Mouse (Mus musculus): Measurements from ENCODE around the gene Pkig. TPM values are rescaled to one million over a fixed set of nuclear protein-coding genes. Genes with fewer than 3 reads are reported as not detected.

Pkig gene
- total and polyA plus RNA-seq, 2 experiments from 2014 or later, result 90.5 to 161 TPM

DNA sequence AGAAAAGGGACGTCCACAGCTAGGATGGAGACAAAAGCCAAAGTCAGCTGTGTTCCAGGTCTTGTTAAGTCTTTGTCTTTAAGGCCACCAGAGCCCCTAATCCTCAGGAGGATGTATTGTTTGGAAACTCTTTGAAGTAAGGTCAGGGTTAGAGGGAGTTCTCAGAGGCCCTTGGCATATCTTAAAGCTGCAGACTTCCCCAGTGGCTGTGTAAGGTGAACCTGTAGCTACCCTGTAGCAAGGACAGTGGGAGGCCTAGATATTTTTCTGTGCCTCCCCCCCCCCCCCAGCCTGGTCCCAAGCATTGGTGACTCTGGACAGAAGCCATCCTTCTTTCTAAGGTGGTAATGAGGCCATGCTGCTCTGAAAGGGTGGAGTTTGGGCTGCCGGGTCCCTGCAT, 38.6 kb downstream of the Pkig start:
- TF ChIP-seq CTCF (IDR thresholded peaks at IDR 0.05), result no peak
- H3K4me2 ChIP-seq (ENCODE audit: low read depth, low read length, poor library complexity, severe bottlenecking), result no peak overlapping the region
- DNase-seq (ENCODE audit: low spot score), result no peak
- H3K4me3 ChIP-seq (ENCODE audit: low read depth, low read length), result no peak overlapping the region
- 38% methylated on average over 2 of the region's 2 CpGs for WGBS
- H3K9ac ChIP-seq (replicated peaks; ENCODE audit: low read length, poor library complexity, severe bottlenecking), result no peak overlapping the region
- no peaks in the 10 kb centered on the region for H3K27me3 ChIP-seq (ENCODE audit: insufficient read depth, low read length)
- H3K9me3 ChIP-seq (ENCODE audit: low read length), result no peaks in the 10 kb centered on the region
- H3K4me1 ChIP-seq (ENCODE audit: insufficient read depth, low read length), result no peaks in the 10 kb centered on the region
- ATAC-seq (ENCODE audit: low FRiP score), result no peak
- H3K27ac ChIP-seq (ENCODE audit: low read depth, low read length), result no peak overlapping the region
- H3K36me3 ChIP-seq (ENCODE audit: insufficient read depth, low read length), result no peaks in the 10 kb centered on the region

DNA sequence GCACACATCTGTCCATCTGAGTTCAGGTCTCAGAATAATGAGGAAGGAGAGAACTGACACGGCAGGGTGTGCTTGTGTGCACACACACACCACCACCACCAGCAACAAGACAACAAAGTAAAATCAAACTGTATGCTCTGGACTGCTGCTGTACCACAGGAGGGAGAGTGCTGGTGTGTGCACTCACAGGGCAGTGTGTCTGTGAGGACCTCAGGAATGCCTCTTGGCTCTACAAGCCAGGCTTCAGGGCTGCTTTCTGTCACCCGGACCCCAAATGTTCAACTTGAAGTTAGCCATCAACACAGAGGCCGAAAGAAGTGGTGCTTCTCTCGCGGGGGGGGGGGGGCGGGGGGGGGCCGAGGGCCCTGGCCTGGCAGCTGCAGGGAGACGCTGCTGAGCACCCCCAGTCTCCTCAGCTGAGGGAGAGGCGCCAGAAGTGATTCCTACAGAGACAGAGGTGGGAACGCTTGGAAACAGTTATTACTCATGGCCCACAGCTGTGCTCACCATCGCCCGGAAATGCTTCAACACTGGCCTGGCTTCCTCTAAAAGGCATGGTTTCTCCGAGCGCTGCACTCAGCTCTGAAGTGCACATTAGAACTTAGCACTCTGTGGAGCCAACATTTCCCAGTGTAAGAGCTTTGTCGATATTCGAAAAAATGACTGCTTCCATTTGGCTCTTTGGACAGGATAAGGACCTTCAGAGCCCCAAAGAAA, 39.7 kb downstream of the Pkig start:
- H3K27me3 ChIP-seq (ENCODE audit: insufficient read depth, low read length), result no peaks in the 10 kb centered on the region
- no peak for TF ChIP-seq CTCF (IDR thresholded peaks at IDR 0.05)
- H3K4me3 ChIP-seq (ENCODE audit: low read depth, low read length), result no peak overlapping the region
- H3K9me3 ChIP-seq (ENCODE audit: low read length), result no peaks in the 10 kb centered on the region
- WGBS, result 61% methylated on average over 12 of the region's 16 CpGs
- no peak for ATAC-seq (ENCODE audit: low FRiP score)
- no peaks in the 10 kb centered on the region for H3K4me1 ChIP-seq (ENCODE audit: insufficient read depth, low read length)
- no peaks in the 10 kb centered on the region for H3K36me3 ChIP-seq (ENCODE audit: insufficient read depth, low read length)
- no peak overlapping the region for H3K4me2 ChIP-seq (ENCODE audit: low read depth, low read length, poor library complexity, severe bottlenecking)
- no peak overlapping the region for H3K9ac ChIP-seq (replicated peaks; ENCODE audit: low read length, poor library complexity, severe bottlenecking)
- H3K27ac ChIP-seq (ENCODE audit: low read depth, low read length), result no peak overlapping the region
- no peak for DNase-seq (ENCODE audit: low spot score)

DNA sequence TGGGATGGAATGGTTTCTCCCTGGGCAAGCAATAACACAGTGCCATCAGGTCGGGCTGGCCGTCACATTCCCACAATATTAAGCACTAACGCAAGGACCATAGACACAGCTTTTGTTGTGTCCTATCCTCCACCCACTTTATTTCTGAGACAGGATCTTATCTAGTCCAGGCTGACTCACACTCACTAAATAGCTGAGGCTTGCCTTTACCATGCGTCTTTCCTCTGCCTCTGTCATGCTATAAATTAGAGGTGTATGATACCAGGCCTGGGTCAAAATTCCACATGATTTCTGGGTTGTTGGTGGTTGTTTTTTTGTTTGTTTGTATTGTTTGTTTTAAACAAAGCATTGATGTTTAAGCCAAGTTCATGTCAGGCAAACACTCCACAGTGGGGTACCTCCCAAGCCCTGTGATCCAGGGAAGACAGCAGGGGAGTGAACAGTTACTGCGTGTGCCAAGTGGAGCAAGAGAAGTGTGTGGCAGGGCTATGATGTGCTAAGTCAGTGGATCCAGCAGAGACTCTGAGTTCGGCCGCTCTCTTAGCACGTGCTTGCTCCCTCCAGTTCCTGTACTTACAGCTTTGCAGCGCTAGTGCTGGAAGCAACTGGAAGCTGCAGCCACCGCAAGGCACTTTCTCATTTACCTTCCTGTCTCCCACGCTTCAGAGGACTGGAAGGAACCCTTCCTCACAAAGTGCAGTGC, 41.0 kb downstream of the Pkig start:
- DNase-seq (ENCODE audit: low spot score), result peak; percentile 36
- Histone ChIP-seq H3K4me2 (ENCODE audit: low read depth, low read length, poor library complexity, severe bottlenecking) (no peak overlapping the region), H3K27ac (ENCODE audit: low read depth, low read length) (no peak overlapping the region), H3K4me1 (ENCODE audit: insufficient read depth, low read length) (no peaks in the 10 kb centered on the region), H3K4me3 (ENCODE audit: low read depth, low read length) (no peak overlapping the region), H3K9ac (replicated peaks; ENCODE audit: low read length, poor library complexity, severe bottlenecking) (no peak overlapping the region), H3K36me3 (ENCODE audit: insufficient read depth, low read length) (no peaks in the 10 kb centered on the region), H3K27me3 (ENCODE audit: insufficient read depth, low read length) (no peaks in the 10 kb centered on the region), H3K9me3 (ENCODE audit: low read length) (no peaks in the 10 kb centered on the region)
- TF ChIP-seq CTCF (IDR thresholded peaks at IDR 0.05), result no peak
- 80% methylated on average over 11 of the region's 11 CpGs for WGBS
- ATAC-seq (ENCODE audit: low FRiP score), result no peak

DNA sequence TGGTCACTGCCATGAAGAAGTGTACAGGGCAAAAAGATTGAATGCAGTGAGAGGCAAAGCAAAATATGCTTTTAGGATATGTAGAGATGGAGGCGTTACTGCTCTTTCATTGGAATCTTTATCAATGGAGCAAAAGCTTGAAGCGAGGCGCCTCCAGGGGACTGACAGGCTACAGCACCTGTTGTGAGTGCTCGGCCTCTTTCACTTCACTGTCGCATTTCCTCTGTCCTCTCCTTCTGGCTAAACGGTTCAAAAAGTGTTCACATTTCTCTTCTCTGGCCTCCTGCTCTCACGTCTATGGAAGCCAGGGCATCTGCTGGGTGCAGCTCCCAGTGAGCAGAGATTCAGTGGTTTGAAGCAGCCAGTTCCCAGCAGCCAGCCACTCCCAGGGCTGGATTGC, 44.2 kb downstream of the Pkig start:
- ATAC-seq (ENCODE audit: low FRiP score) (no peak), DNase-seq (ENCODE audit: low spot score) (no peak)
- Histone ChIP-seq H3K36me3 (ENCODE audit: insufficient read depth, low read length) (peaks cover 3% of the 10 kb centered on the region; the same call in 1 of the 2 replicates), H3K9ac (replicated peaks; ENCODE audit: low read length, poor library complexity, severe bottlenecking) (no peak overlapping the region), H3K9me3 (ENCODE audit: low read length) (no peaks in the 10 kb centered on the region), H3K27ac (ENCODE audit: low read depth, low read length) (no peak overlapping the region), H3K4me3 (ENCODE audit: low read depth, low read length) (no peak overlapping the region), H3K27me3 (ENCODE audit: insufficient read depth, low read length) (no peaks in the 10 kb centered on the region), H3K4me2 (ENCODE audit: low read depth, low read length, poor library complexity, severe bottlenecking) (no peak overlapping the region), H3K4me1 (ENCODE audit: insufficient read depth, low read length) (no peaks in the 10 kb centered on the region)
- WGBS, result 74% methylated on average over 7 of the region's 7 CpGs
- TF ChIP-seq CTCF (IDR thresholded peaks at IDR 0.05), result no peak

DNA sequence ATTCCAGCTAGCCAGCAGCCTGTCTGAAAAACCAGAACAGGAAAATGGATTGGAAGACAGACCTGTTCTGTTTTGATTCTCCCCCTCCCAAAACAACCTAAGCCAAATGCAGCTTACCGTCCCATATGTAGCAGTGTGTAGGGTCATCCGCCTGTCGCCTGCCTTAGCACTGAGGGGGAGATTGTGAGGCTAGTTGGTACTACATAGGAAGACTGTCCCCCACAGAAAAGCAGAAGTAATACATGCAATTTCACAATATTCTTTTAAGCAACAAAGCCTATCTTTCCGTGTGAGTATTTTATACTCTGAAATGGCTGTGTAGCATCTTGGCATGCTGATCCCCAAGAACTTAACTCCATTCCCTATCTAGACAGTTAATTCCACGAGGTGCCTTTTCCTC, 44.7 kb downstream of the Pkig start:
- Histone ChIP-seq H3K9me3 (ENCODE audit: low read length) (no peaks in the 10 kb centered on the region), H3K27ac (ENCODE audit: low read depth, low read length) (no peak overlapping the region), H3K36me3 (ENCODE audit: insufficient read depth, low read length) (peaks cover 3% of the 10 kb centered on the region; the same call in 1 of the 2 replicates), H3K4me2 (ENCODE audit: low read depth, low read length, poor library complexity, severe bottlenecking) (no peak overlapping the region), H3K4me1 (ENCODE audit: insufficient read depth, low read length) (no peaks in the 10 kb centered on the region), H3K27me3 (ENCODE audit: insufficient read depth, low read length) (no peaks in the 10 kb centered on the region), H3K9ac (replicated peaks; ENCODE audit: low read length, poor library complexity, severe bottlenecking) (no peak overlapping the region), H3K4me3 (ENCODE audit: low read depth, low read length) (no peak overlapping the region)
- ATAC-seq (ENCODE audit: low FRiP score) (no peak), DNase-seq (ENCODE audit: low spot score) (no peak)
- 71% methylated on average over 5 of the region's 5 CpGs for WGBS
- no peak for TF ChIP-seq CTCF (IDR thresholded peaks at IDR 0.05)

DNA sequence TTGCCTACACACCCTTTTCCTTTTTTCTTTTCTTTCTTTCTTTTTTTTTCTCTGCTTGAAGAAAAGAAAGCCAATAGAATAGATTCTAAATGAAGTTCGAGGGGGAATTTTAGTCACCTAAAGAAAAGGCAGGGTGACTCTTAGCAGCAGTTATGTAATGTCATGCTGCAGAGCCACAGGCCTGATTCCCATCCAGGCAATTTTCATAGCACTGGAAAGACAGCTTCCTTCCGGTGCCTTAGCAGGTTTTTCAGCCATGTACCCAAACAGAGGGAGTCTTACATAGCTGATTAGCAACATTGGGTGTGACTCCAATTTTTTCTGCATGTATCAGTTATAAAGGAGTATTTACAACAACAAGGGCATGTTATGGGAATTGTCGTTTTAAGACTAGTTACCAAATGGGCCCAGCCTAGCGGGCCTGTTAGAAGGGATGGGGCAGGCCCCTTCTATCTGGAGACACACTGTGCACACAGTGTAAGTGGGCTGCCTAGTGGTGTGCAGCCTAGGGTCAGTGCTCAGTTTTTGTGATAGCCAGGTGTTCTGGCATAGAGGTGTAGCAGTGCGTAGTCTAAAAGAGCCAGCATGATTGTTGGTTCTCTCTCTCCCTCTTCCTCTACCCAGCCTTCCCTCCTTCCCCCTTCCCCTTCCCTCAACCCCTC, 45.5 kb downstream of the Pkig start:
- Histone ChIP-seq H3K9me3 (ENCODE audit: low read length) (no peaks in the 10 kb centered on the region), H3K36me3 (ENCODE audit: insufficient read depth, low read length) (peaks cover 3% of the 10 kb centered on the region; the same call in 1 of the 2 replicates)
- 87% methylated on average over 5 of the region's 5 CpGs for WGBS

More for the DNA sequence above, 45.5 kb downstream of the Pkig start:
- H3K4me1 ChIP-seq (ENCODE audit: insufficient read depth, low read length), result no peaks in the 10 kb centered on the region
- H3K4me3 ChIP-seq (ENCODE audit: low read depth, low read length), result no peak overlapping the region
- ATAC-seq (ENCODE audit: low FRiP score) (no peak), DNase-seq (ENCODE audit: low spot score) (no peak)
- H3K27me3 ChIP-seq (ENCODE audit: insufficient read depth, low read length), result no peaks in the 10 kb centered on the region
- no peak overlapping the region for H3K9ac ChIP-seq (replicated peaks; ENCODE audit: low read length, poor library complexity, severe bottlenecking)
- TF ChIP-seq CTCF (IDR thresholded peaks at IDR 0.05), result no peak
- no peak overlapping the region for H3K27ac ChIP-seq (ENCODE audit: low read depth, low read length)
- H3K4me2 ChIP-seq (ENCODE audit: low read depth, low read length, poor library complexity, severe bottlenecking), result no peak overlapping the region
